8 mouse cellular contexts compared by ENCODE assay signal in the genomic region with DNA sequence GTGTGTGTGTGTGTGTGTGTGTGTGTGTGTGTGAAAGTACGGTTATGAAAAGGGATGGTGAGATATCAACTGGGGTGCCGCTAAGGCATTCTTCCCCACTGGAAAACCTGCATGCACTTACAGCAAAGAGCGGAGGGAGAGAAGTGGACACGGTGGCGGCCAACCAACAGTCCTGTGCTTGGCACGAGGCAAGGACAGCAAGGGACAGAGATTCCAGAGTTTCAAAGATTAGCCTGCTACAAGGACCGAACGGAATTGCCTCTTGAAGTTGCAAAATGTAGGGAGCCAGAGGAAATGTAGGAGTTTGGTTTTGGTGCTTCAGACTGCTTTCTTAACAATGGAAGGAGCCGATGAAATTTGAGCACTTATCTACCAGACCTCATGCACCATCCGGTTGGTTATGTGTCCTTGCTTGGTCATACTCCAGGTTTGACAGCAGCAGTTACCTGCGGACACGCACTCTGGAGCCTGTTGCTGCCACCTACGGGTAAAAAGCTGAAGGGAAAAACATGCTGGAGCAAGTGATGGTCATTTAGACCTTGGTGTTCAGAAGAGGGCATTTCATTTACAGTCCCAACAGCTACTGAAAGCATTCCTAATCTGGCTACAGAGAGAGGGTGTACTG. TPM values are rescaled to one million over a fixed set of nuclear protein-coding genes. Genes with fewer than 3 reads are reported as not detected.
DNase-seq lines count a peak whose midpoint lies in the region; ATAC-seq and TF ChIP-seq lines count a peak whose summit lies in the region.

No protein-coding gene starts in this region.

- DNase-seq in adrenal gland, adult 2 months, result peak; percentile 23
- peak; percentile 72 for DNase-seq in embryo, embryonic 11 days
- DNase-seq in heart, adult 18-20 months, result peak; percentile 26 to 63
- DNase-seq in kidney, adult 18-20 months, result peak; percentile 51
- peak; percentile 50 for DNase-seq in limb, embryonic 10.5 days (ENCODE audit: low spot score)
- DNase-seq in midbrain, embryonic 14.5 days, result peak; percentile 85
- peak; percentile 63 for DNase-seq in stomach, postnatal 0 days (ENCODE audit: low spot score)

- H3K36me3 ChIP-seq in limb, embryonic 10.5 days, result no peaks in the 10 kb centered on the region
- H3K36me3 ChIP-seq in midbrain, embryonic 14.5 days (ENCODE audit: control insufficient read depth, insufficient read depth, low read length), result no peaks in the 10 kb centered on the region
- no peaks in the 10 kb centered on the region for H3K36me3 ChIP-seq in stomach, postnatal 0 days (ENCODE audit: control insufficient read depth, insufficient read depth, low read length)

- ATAC-seq in midbrain, embryonic 14.5 days (ENCODE audit: low FRiP score, low TSS enrichment), result peak; percentile 59
- ATAC-seq in stomach, postnatal 0 days (ENCODE audit: low FRiP score, low TSS enrichment), result peak; percentile 65
- ATAC-seq in erythroblast, adult 5-6 weeks (replicated peaks; ENCODE audit: low FRiP score, poor library complexity, severe bottlenecking), result no peak

- peak overlapping the region; percentile 80 for H3K4me2 ChIP-seq in midbrain, embryonic 14.5 days (ENCODE audit: low read length)
- peak overlapping the region; percentile 97 for H3K4me2 ChIP-seq in stomach, postnatal 0 days (replicated peaks; ENCODE audit: low read depth)

- H3K4me1 ChIP-seq in limb, embryonic 10.5 days, result peaks cover 10% of the 10 kb centered on the region; the same call in 1 of the 2 replicates
- no peaks in the 10 kb centered on the region for H3K4me1 ChIP-seq in midbrain, embryonic 14.5 days (ENCODE audit: control insufficient read depth, insufficient read depth, low read length)
- H3K4me1 ChIP-seq in stomach, postnatal 0 days (replicated peaks; ENCODE audit: control insufficient read depth, insufficient read depth), result no peaks in the 10 kb centered on the region

- peaks cover 29% of the 10 kb centered on the region for H3K27me3 ChIP-seq in limb, embryonic 10.5 days (ENCODE audit: low read depth, poor library complexity, severe bottlenecking)
- H3K27me3 ChIP-seq in midbrain, embryonic 14.5 days (ENCODE audit: control insufficient read depth, insufficient read depth, low read length), result no peaks in the 10 kb centered on the region
- H3K27me3 ChIP-seq in stomach, postnatal 0 days (ENCODE audit: control insufficient read depth, insufficient read depth, low read length), result no peaks in the 10 kb centered on the region

- TF ChIP-seq CTCF in stomach, postnatal 0 days (IDR thresholded peaks at IDR 0.05; ENCODE audit: low read depth), result peak; percentile 78

- WGBS in limb, embryonic 10.5 days, result 5% methylated on average over 13 of the region's 13 CpGs
- 3% methylated on average over 13 of the region's 13 CpGs for WGBS in midbrain, embryonic 14.5 days
- 1% methylated on average over 13 of the region's 13 CpGs for WGBS in stomach, postnatal 0 days

- H3K4me3 ChIP-seq in limb, embryonic 10.5 days, result peak overlapping the region; percentile 76
- H3K4me3 ChIP-seq in midbrain, embryonic 14.5 days (replicated peaks; ENCODE audit: low read depth, low read length), result peak overlapping the region; percentile 86
- H3K4me3 ChIP-seq in stomach, postnatal 0 days (ENCODE audit: low read depth, low read length), result peak overlapping the region; percentile 61

- H3K9me3 ChIP-seq in limb, embryonic 10.5 days (replicated peaks), result no peaks in the 10 kb centered on the region
- H3K9me3 ChIP-seq in midbrain, embryonic 14.5 days (ENCODE audit: control insufficient read depth, low read length), result no peaks in the 10 kb centered on the region
- H3K9me3 ChIP-seq in stomach, postnatal 0 days (ENCODE audit: control insufficient read depth, low read length), result no peaks in the 10 kb centered on the region

- H3K9ac ChIP-seq in midbrain, embryonic 14.5 days (replicated peaks; ENCODE audit: low read length), result peak overlapping the region; percentile 92
- no peak overlapping the region for H3K9ac ChIP-seq in stomach, postnatal 0 days (ENCODE audit: low read length)

- H3K27ac ChIP-seq in limb, embryonic 10.5 days, result no peak overlapping the region
- peak overlapping the region; percentile 89 for H3K27ac ChIP-seq in midbrain, embryonic 14.5 days (replicated peaks; ENCODE audit: low read depth, low read length)
- no peak overlapping the region for H3K27ac ChIP-seq in stomach, postnatal 0 days (replicated peaks)

- no peak for TF ChIP-seq EP300 in stomach, postnatal 0 days (optimal IDR thresholded peaks at IDR 0.05)

RNA-seq across cellular contexts. Expression of gene Nkain2, which starts 0.4 kb away (rescaled TPM):
- under 1 TPM; 0.09 to 0.21 TPM for total RNA-seq in adrenal gland, adult 2 months (2021)
- polyA plus RNA-seq in adrenal gland, adult 2 months (2012; rRNA removed), result 0.04 and 0.32 TPM in 2 replicates
- under 1 TPM in 1 of 2 experiments, not detected in 1; 0.79 TPM for total RNA-seq in heart, adult 18-20 months (2021)
- 0.18 TPM in 1 of 2 replicates, not detected in the other for polyA plus RNA-seq in limb, embryonic 10.5 days (2016; fragmentation: Nextera tagmentation; extraction: Ambion mirVana)
- polyA plus RNA-seq in midbrain, embryonic 14.5 days (2014; fragmentation: Nextera tagmentation; extraction: Ambion mirVana), result 13.6 and 25.6 TPM in 2 replicates
- 0.58 and 0.87 TPM in 2 replicates for polyA plus RNA-seq in stomach, postnatal 0 days (2015; fragmentation: Nextera tagmentation; extraction: Ambion mirVana)
- not detected in 2 replicates for total RNA-seq in erythroblast, adult 5-6 weeks (2015; ENCODE audit: low replicate concordance)
- total RNA-seq in erythroblast, adult 5-6 weeks (2017; ENCODE audit: low replicate concordance), result not detected in 2 replicates

Comparison
In these comparisons a context has a peak if more than half of its experiments do, and no peak if none do; other contexts are left out.
1. DNase-seq: peak in every context shown above with its lines; median percentile 85 in midbrain, embryonic 14.5 days; 72 in embryo, embryonic 11 days; 63 in stomach, postnatal 0 days; 51 in kidney, adult 18-20 months; 50 in limb, embryonic 10.5 days; 44 in heart, adult 18-20 months; 23 in adrenal gland, adult 2 months.